Mouse (Mus musculus) midbrain, embryonic 15.5 days (tissue): ENCODE measurements around the gene Fam83e. TPM values are rescaled to one million over a fixed set of nuclear protein-coding genes. Genes with fewer than 3 reads are reported as not detected.

ENCODE experiments used
- ATAC-seq: fragments of 200-750 bp; cut with Nextera tagmentation; replicated peaks from 2 replicates; pipeline ENCODE4 v1.8.0; 2017; ENCODE audit warnings: moderate TSS enrichment
- H3K27ac ChIP-seq: fragments of 300-500 bp; sonication (generic); 2 replicates; pipeline ENCODE4 v1.5.1; 2015; ENCODE audit warnings: mild to moderate bottlenecking, inconsistent platforms
- H3K27me3 ChIP-seq: fragments of 300-500 bp; sonication (generic); replicated peaks from 2 replicates; pipeline ENCODE4 v1.6.1; 2015; ENCODE audit warnings: inconsistent platforms
- H3K36me3 ChIP-seq: fragments of 300-500 bp; sonication (generic); replicated peaks from 2 replicates; pipeline ENCODE4 v1.6.1; 2015; ENCODE audit warnings: inconsistent platforms
- H3K4me1 ChIP-seq: fragments of 300-500 bp; sonication (generic); 2 replicates; pipeline ENCODE4 v1.6.1; 2015; ENCODE audit warnings: inconsistent platforms
- H3K4me2 ChIP-seq: fragments of 300-500 bp; sonication (generic); 2 replicates; pipeline ENCODE4 v1.6.1; 2015; ENCODE audit warnings: inconsistent platforms, mild to moderate bottlenecking, moderate library complexity
- H3K4me3 ChIP-seq: fragments of 300-500 bp; sonication (generic); 2 replicates; pipeline ENCODE4 v1.5.1; 2015; ENCODE audit warnings: mild to moderate bottlenecking, inconsistent platforms
- H3K9ac ChIP-seq: fragments of 300-500 bp; sonication (generic); 2 replicates; pipeline ENCODE4 v1.6.1; 2015; ENCODE audit warnings: mild to moderate bottlenecking, inconsistent platforms
- H3K9me3 ChIP-seq: fragments of 300-500 bp; sonication (generic); 2 replicates; pipeline ENCODE4 v1.6.1; 2016; ENCODE audit warnings: inconsistent platforms
- WGBS: fragments of 180-500 bp; shearing (Covaris S2); methylation state at CpG from one replicate; pipeline ENCODE4 v1.1.7; 2015; ENCODE audit warnings: mixed read lengths; 5-methylcytosine and 5-hydroxymethylcytosine counted together
- polyA plus RNA-seq: library from polyadenylated mRNA; unstranded; fragments of >200 nt; fragmentation: Nextera tagmentation; extraction: Ambion mirVana; gene quantifications from 2 replicates; pipeline ENCODE4 v1.2.1, GENCODE M21; 2015

Fam83e gene
- polyA plus RNA-seq, 1 experiment from 2014 or later: 0.74 TPM

GRCm38 (mm10) chr7:45718331-45718730, 2.7 kb upstream of the Fam83e start:
- H3K4me1 ChIP-seq: peaks cover 45% of the 10 kb centered on the region
- H3K4me3 ChIP-seq: peak overlapping the region; percentile 65
- under 1% methylated on average over 20 of the region's 20 CpGs for WGBS
- peak overlapping the region; percentile 88 for H3K27ac ChIP-seq
- H3K36me3 ChIP-seq: peaks cover 21% of the 10 kb centered on the region
- H3K9ac ChIP-seq: peak overlapping the region; percentile 73
- ATAC-seq: no peak
- no peaks in the 10 kb centered on the region for H3K27me3 ChIP-seq
- H3K9me3 ChIP-seq: no peaks in the 10 kb centered on the region
- peak overlapping the region; percentile 83 for H3K4me2 ChIP-seq

- no peaks in the 10 kb centered on the region for H3K9me3 ChIP-seq
- peak overlapping the region; percentile 65 for H3K4me3 ChIP-seq
- H3K36me3 ChIP-seq: peaks cover 27% of the 10 kb centered on the region
- no peak overlapping the region for H3K27ac ChIP-seq
- H3K27me3 ChIP-seq: no peaks in the 10 kb centered on the region
- peak overlapping the region; percentile 83 for H3K4me2 ChIP-seq
- peak overlapping the region; percentile 73 for H3K9ac ChIP-seq
- no peak for ATAC-seq
- WGBS: 86% methylated on average over 10 of the region's 10 CpGs
- peaks cover 43% of the 10 kb centered on the region for H3K4me1 ChIP-seq
These were observed 1.8 kb upstream of the Fam83e start for GRCm38 (mm10) chr7:45719180-45719579.

- WGBS: 89% methylated on average over 16 of the region's 16 CpGs
- no peak for ATAC-seq
These were observed 1.1 kb upstream of the Fam83e start for GRCm38 (mm10) chr7:45719738-45720412.

DNA sequence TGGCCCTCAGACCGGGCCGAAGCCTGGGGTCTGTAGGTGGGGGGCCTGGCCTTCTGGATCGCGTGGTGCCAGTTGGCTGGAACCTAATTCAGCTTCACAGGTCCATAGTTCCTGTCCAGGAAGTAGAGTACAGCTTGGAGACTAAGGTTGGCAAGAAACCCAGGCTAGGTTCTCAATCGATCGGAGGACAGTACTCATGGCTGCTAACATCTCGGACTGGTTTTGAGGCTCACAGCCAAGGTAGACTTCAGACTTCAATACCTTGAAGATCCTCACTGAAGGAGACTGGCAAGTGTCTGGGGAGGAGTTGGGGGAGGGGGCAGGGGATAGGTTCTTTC, 191 bp downstream of the Fam83e start:
- no peaks in the 10 kb centered on the region for H3K27me3 ChIP-seq
- H3K9ac ChIP-seq: no peak overlapping the region
- no peaks in the 10 kb centered on the region for H3K9me3 ChIP-seq
- H3K4me3 ChIP-seq: no peak overlapping the region
- peaks cover 27% of the 10 kb centered on the region for H3K36me3 ChIP-seq
- H3K27ac ChIP-seq: no peak overlapping the region
- H3K4me2 ChIP-seq: no peak overlapping the region
- ATAC-seq: no peak
- H3K4me1 ChIP-seq: peaks cover 27% of the 10 kb centered on the region
- 82% methylated on average over 7 of the region's 7 CpGs for WGBS

More at GRCm38 (mm10) chr7:45719738-45720412, 1.1 kb upstream of the Fam83e start:
- Histone ChIP-seq H3K4me3 (no peak overlapping the region), H3K9me3 (no peaks in the 10 kb centered on the region), H3K36me3 (peaks cover 27% of the 10 kb centered on the region), H3K27ac (no peak overlapping the region), H3K27me3 (no peaks in the 10 kb centered on the region), H3K4me2 (peak overlapping the region; percentile 83; the same call in 1 of the 2 replicates), H3K4me1 (peaks cover 37% of the 10 kb centered on the region), H3K9ac (no peak overlapping the region; the same call in 1 of the 2 replicates)

GRCm38 (mm10) chr7:45721642-45722347, 783 bp downstream of the Fam83e start:
- Histone ChIP-seq H3K36me3 (peaks cover 27% of the 10 kb centered on the region), H3K4me3 (no peak overlapping the region), H3K4me1 (peaks cover 21% of the 10 kb centered on the region), H3K9me3 (no peaks in the 10 kb centered on the region), H3K4me2 (no peak overlapping the region), H3K27ac (no peak overlapping the region), H3K9ac (no peak overlapping the region), H3K27me3 (no peaks in the 10 kb centered on the region)
- WGBS: 64% methylated on average over 13 of the region's 13 CpGs
- ATAC-seq: no peak

DNA sequence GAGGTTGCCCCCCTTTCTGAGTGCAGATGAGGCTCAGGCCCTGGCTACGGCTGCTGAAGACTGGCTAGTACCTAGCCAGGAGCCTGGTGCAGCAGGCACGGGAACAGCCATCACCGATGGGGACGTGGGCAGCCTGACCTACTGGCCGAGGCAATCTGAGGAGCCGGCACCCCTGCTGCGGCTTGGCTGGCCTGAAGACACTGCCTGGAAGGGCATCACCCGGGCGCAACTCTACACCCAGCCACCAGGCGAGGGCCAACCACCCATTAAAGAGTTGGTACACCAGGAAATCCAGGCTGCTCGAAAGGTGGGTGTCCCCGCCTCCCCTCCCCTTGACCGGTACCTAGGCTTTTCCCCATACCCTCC, 1.3 kb downstream of the Fam83e start:
- no peak overlapping the region for H3K27ac ChIP-seq
- no peaks in the 10 kb centered on the region for H3K9me3 ChIP-seq
- peaks cover 16% of the 10 kb centered on the region for H3K4me1 ChIP-seq
- WGBS: 86% methylated on average over 13 of the region's 13 CpGs
- H3K36me3 ChIP-seq: peaks cover 27% of the 10 kb centered on the region
- no peak for ATAC-seq
- no peak overlapping the region for H3K4me3 ChIP-seq
- no peak overlapping the region for H3K4me2 ChIP-seq
- no peak overlapping the region for H3K9ac ChIP-seq
- no peaks in the 10 kb centered on the region for H3K27me3 ChIP-seq

GRCm38 (mm10) chr7:45723301-45723700, 2.3 kb downstream of the Fam83e start:
- no peak overlapping the region for H3K4me3 ChIP-seq
- 91% methylated on average over 4 of the region's 4 CpGs for WGBS
- no peaks in the 10 kb centered on the region for H3K27me3 ChIP-seq
- no peak overlapping the region for H3K27ac ChIP-seq
- peaks cover 27% of the 10 kb centered on the region for H3K36me3 ChIP-seq
- H3K4me2 ChIP-seq: no peak overlapping the region
- H3K9ac ChIP-seq: no peak overlapping the region
- no peak for ATAC-seq
- peaks cover 15% of the 10 kb centered on the region for H3K4me1 ChIP-seq
- no peaks in the 10 kb centered on the region for H3K9me3 ChIP-seq

GRCm38 (mm10) chr7:45723781-45724180, 2.8 kb downstream of the Fam83e start:
- peaks cover 27% of the 10 kb centered on the region for H3K36me3 ChIP-seq
- 96% methylated on average over 14 of the region's 14 CpGs for whole genome bisulfite sequencing

GRCm38 (mm10) chr7:45725151-45725550, 4.1 kb downstream of the Fam83e start:
- no peaks in the 10 kb centered on the region for H3K4me1 ChIP-seq

More at GRCm38 (mm10) chr7:45723781-45724180, 2.8 kb downstream of the Fam83e start:
- Histone ChIP-seq H3K27ac (no peak overlapping the region), H3K9ac (no peak overlapping the region), H3K4me3 (no peak overlapping the region), H3K9me3 (no peaks in the 10 kb centered on the region), H3K4me2 (no peak overlapping the region), H3K27me3 (no peaks in the 10 kb centered on the region), H3K4me1 (peaks cover 12% of the 10 kb centered on the region)
- no peak for ATAC-seq

GRCm38 (mm10) chr7:45725713-45726112, 4.7 kb downstream of the Fam83e start, which contains the start of gene Spaca4:
Gene Spaca4 (minus strand): TSS chr7:45725813.
- Histone ChIP-seq H3K9ac (no peak within 1 kb of the TSS), H3K4me2 (no peak within 1 kb of the TSS), H3K4me1 (no peaks in the 10 kb centered on the region), H3K9me3 (no peaks in the 10 kb centered on the region), H3K27me3 (no peaks in the 10 kb centered on the region), H3K27ac (no peak within 1 kb of the TSS), H3K4me3 (no peak within 1 kb of the TSS), H3K36me3 (peaks cover 16% of the 10 kb centered on the region)
- ATAC-seq: no peak
- WGBS: 94% methylated on average over 11 of the region's 11 CpGs

More at GRCm38 (mm10) chr7:45725151-45725550, 4.1 kb downstream of the Fam83e start:
- 91% methylated on average over 9 of the region's 9 CpGs for WGBS
- H3K27me3 ChIP-seq: no peaks in the 10 kb centered on the region
- no peak overlapping the region for H3K9ac ChIP-seq
- ATAC-seq: no peak
- H3K4me2 ChIP-seq: no peak overlapping the region
- no peak overlapping the region for H3K4me3 ChIP-seq
- H3K9me3 ChIP-seq: no peaks in the 10 kb centered on the region
- peaks cover 20% of the 10 kb centered on the region for H3K36me3 ChIP-seq
- no peak overlapping the region for H3K27ac ChIP-seq

- Histone ChIP-seq H3K4me2 (no peak overlapping the region), H3K9ac (no peak overlapping the region), H3K4me3 (no peak overlapping the region), H3K27ac (no peak overlapping the region), H3K9me3 (no peaks in the 10 kb centered on the region), H3K27me3 (no peaks in the 10 kb centered on the region), H3K4me1 (no peaks in the 10 kb centered on the region), H3K36me3 (peaks cover 11% of the 10 kb centered on the region; the same call in 1 of the 2 replicates)
- ATAC-seq: no peak
- 90% methylated on average over 10 of the region's 10 CpGs for WGBS
These were observed 5.4 kb downstream of the Fam83e start for GRCm38 (mm10) chr7:45726419-45726818.

DNA sequence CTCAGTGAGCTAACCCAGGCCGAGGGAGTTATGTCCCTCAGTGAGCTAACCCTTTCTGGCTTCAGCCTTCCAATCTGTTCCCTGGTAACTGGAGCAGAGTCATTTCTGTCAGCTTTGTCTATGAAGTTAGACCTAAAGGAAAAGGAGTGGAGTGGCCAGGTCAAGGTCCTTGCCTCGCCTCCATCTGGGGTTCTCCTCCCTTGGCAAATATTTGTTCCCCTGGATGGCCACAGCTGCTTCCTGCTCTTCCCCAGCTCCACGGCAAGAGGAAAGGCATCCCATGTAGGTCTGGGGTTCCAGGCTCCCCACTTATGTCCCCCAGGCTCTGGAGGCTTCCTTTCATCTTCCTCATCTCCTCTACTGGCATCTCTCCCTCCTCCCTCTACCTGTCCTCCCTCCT, 6.6 kb downstream of the Fam83e start:
- H3K4me3 ChIP-seq: no peak overlapping the region
- H3K9ac ChIP-seq: no peak overlapping the region
- peaks cover 11% of the 10 kb centered on the region; the same call in 1 of the 2 replicates for H3K36me3 ChIP-seq
- no peaks in the 10 kb centered on the region for H3K27me3 ChIP-seq
- ATAC-seq: no peak
- H3K27ac ChIP-seq: no peak overlapping the region
- H3K4me2 ChIP-seq: no peak overlapping the region
- WGBS: 84% methylated on average over 3 of the region's 3 CpGs
- H3K4me1 ChIP-seq: no peaks in the 10 kb centered on the region
- H3K9me3 ChIP-seq: no peaks in the 10 kb centered on the region
